Mouse (Mus musculus): ENCODE measurements around the gene Olfr506. TPM values are rescaled to one million over a fixed set of nuclear protein-coding genes. Genes with fewer than 3 reads are reported as not detected.
"Not testable (repeated sequence)": the region's sequence is repeated elsewhere in the genome, so short reads cannot be mapped to it uniquely, and the experiment has no call there.

Gene Olfr506
- not detected in 2 replicates for polyA plus RNA-seq (2012; ENCODE audit: insufficient read depth, insufficient read length, missing spikeins)

DNA sequence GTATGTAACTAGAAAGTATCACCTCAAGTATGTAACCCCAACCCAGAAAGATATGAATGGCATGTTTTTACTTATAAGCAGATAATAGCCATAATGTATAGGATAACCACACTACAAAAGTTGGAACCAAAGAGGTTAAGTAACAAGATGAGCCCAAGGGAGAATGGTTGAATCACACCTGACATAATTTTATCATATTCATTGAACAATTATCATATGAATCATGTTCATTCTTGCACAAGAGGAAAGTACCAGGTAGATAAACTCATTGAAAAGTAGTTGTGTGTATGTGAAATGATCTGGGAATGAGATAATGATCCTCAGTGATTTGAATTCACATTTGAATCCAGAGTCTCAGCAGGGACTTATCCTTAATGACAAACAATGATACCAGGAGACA lies at the start of gene Olfr506:
Gene Olfr506 (plus strand): TSS at position 301 of the 400 bp plus-strand sequence.
- H3K4me3 ChIP-seq (ENCODE audit: insufficient read depth, low read depth, low read length), result no peak within 1 kb of the TSS
- H3K27ac ChIP-seq (replicated peaks; ENCODE audit: low read depth, low read length), result no peak within 1 kb of the TSS
- no peaks in the 10 kb centered on the region for H3K4me1 ChIP-seq (ENCODE audit: control insufficient read depth, insufficient read depth, insufficient read length, low read length)

DNA sequence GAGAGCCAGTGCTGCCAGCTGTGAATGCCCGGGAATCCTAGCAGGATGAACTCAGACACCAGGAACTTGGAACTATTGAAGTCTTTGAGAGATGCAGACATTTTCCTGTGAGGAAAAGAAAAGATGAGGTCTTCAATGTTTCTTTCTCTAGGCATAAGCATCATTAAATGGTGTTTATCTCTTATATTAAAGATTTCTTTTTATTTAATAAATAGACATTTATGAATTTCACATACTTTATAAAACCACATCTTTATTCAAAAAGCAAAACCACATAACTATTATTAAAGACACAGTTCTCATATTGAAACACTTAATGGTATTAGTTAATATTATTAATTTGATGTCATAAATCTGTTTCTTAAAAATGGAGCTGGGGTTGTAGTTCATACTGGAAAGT lies 44.9 kb upstream of the Olfr506 start, which contains the start of gene Olfr504:
Gene Olfr504 (minus strand): TSS at position 101 of the 400 bp plus-strand sequence.
- Histone ChIP-seq H3K27ac (replicated peaks; ENCODE audit: low read depth, low read length) (no peak within 1 kb of the TSS), H3K4me3 (ENCODE audit: insufficient read depth, low read depth, low read length) (no peak within 1 kb of the TSS), H3K4me1 (ENCODE audit: control insufficient read depth, insufficient read depth, insufficient read length, low read length) (no peaks in the 10 kb centered on the region)

DNA sequence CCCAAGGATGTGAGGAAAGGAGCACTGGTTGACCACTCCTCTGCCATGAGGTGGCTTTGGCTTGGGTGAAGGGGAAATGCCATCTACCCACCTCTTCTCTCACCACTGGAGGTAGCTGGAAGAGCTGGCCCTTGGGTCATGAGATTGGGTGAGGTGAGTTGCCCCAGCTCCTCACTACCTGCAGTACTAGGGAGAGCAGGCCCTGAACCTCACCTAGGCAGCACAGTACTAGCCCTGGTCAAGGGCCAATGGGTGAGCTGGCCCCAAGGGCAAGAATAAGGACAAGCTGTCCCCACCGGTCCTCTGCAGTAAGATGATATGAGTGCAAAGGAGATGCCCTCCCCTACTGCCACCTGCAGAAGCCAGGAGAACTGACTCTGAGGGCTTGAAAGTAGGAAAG lies 20.8 kb upstream of the Olfr506 start:
- no peak overlapping the region for H3K4me3 ChIP-seq (ENCODE audit: insufficient read depth, low read depth, low read length)

DNA sequence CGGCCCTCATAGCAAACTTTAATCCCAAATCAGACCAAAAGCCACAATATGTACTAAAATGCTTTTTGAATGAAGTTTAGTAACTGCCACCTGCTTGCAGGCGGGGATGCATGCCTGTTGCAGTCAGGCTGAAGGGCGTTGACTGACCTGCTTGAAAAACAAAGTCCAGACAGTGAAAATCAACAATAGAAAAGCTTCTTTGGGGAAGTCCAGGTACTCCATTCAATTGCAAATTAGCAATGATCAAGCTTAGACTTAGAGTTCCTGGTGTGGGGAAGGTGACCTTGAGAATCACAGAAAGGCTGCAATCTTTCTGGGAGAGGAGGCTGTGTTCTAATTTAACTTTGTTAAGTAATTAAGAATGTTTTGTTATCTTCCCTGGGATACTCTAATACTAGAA lies 8.7 kb upstream of the Olfr506 start:
- not testable (repeated sequence) for H3K27ac ChIP-seq (replicated peaks; ENCODE audit: low read depth, low read length); H3K4me1 ChIP-seq (ENCODE audit: control insufficient read depth, insufficient read depth, insufficient read length, low read length); H3K4me3 ChIP-seq (ENCODE audit: insufficient read depth, low read depth, low read length)

More for the DNA sequence above, 20.8 kb upstream of the Olfr506 start:
- Histone ChIP-seq H3K4me1 (ENCODE audit: control insufficient read depth, insufficient read depth, insufficient read length, low read length) (no peaks in the 10 kb centered on the region), H3K27ac (replicated peaks; ENCODE audit: low read depth, low read length) (no peak overlapping the region)

DNA sequence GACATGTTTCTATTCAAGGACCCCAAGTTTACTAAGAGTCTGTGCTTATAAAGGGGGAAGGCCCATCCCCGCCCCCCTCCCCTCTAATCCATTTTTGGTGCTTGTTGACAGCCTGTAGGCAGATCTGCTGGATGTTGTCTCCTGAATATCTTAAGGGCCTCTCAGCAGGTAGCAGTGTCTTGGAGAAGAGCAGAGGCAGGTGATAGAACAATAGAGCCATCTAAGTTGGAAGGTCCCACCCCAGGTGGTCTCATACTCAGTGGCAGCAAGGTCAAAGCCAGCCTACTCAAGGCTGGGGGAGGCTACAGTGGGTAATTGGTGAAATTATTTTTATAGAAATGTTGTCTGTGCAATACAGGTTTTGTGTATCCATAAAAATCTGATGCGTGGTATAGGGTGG lies 3.5 kb downstream of the Olfr506 start:
- H3K4me3 ChIP-seq (ENCODE audit: insufficient read depth, low read depth, low read length), result no peak overlapping the region
- H3K27ac ChIP-seq (replicated peaks; ENCODE audit: low read depth, low read length), result no peak overlapping the region
- no peaks in the 10 kb centered on the region for H3K4me1 ChIP-seq (ENCODE audit: control insufficient read depth, insufficient read depth, insufficient read length, low read length)

DNA sequence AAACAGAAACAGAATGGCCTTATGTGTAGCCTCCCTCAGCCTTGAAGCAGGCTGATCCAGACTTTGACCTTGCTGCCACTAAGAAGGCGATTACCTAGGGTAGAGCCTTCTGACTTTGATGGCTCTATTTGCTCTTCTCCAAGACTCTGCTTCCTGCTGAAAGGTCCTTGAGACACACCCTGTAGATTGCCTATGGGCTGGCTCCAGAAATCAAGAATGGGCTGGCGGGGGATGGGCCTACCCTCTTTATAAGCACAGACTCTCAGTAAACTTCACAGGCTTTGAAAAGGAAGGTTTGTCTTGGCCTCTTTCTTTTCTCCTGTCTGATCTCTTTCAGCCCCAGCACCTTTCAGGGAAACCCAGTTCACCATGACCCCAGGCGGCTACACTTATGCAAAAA lies 6.2 kb downstream of the Olfr506 start:
- H3K4me1 ChIP-seq (ENCODE audit: control insufficient read depth, insufficient read depth, insufficient read length, low read length); H3K4me3 ChIP-seq (ENCODE audit: insufficient read depth, low read depth, low read length); H3K27ac ChIP-seq (replicated peaks; ENCODE audit: low read depth, low read length): not testable (repeated sequence)

DNA sequence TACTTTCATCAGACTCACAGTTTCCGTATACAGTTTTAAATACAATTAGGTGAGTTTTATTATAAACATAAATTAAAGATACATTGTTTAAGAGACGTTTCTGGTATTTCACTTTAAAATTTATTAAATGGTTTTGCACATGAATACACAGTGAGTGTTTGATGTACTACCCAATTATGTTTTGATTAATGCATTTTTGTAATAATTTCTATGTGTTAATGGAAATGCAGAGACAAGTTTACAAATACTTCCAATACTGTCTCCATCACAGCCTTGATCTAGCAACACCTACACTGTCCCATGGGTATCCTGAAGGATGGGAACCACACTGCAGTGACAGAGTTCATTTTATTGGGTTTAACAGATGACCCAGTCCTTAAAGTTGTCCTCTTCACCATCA lies 10.9 kb downstream of the Olfr506 start, which contains the start of gene Olfr507:
Gene Olfr507 (plus strand): TSS at position 301 of the 400 bp plus-strand sequence.
- no peak within 1 kb of the TSS for H3K27ac ChIP-seq (replicated peaks; ENCODE audit: low read depth, low read length)
- H3K4me3 ChIP-seq (ENCODE audit: insufficient read depth, low read depth, low read length), result no peak within 1 kb of the TSS
- H3K4me1 ChIP-seq (ENCODE audit: control insufficient read depth, insufficient read depth, insufficient read length, low read length), result no peaks in the 10 kb centered on the region

DNA sequence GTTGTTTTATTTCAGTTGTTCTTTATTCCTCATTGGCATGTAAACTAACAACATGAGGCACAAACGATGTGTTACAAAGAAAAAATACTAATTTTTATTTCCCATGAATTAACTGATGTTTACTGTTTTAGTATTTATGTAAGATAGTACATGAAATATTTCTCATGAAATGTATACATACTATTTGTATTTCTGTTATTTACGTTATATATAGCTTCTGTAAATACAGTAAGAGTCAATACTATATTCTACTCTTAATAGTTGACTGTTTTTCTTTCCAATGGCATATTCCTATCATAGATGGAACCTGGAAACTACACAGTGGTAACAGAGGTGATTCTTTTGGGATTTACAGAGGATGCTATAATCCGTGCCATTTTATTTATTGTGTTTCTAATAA lies 19.1 kb downstream of the Olfr506 start, which contains the start of gene Olfr508:
Gene Olfr508 (plus strand): TSS at position 301 of the 400 bp plus-strand sequence.
- H3K27ac ChIP-seq (replicated peaks; ENCODE audit: low read depth, low read length), result no peak within 1 kb of the TSS
- no peaks in the 10 kb centered on the region for H3K4me1 ChIP-seq (ENCODE audit: control insufficient read depth, insufficient read depth, insufficient read length, low read length)
- no peak within 1 kb of the TSS for H3K4me3 ChIP-seq (ENCODE audit: insufficient read depth, low read depth, low read length)

DNA sequence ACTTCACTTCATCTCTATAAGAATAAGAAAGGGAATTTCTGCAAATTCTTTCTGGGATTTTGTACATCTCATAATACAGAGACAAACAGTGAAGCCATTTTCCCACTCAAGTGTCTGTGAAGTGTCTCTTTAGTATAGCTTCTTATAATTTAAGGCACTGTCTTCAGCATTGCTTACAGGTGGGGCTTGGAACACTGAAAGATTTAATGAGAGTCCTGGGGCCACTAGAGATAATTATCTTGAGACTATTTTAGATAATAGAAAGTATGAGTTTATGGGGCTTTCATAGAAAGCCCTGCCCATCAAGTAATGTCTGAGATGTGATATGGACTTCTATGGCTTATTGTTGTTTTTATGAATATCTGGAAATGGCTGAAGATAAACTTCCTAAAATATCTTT lies 41.2 kb downstream of the Olfr506 start, which contains the start of gene Olfr509:
Gene Olfr509 (minus strand): TSS at position 101 of the 400 bp plus-strand sequence.
- no peak within 1 kb of the TSS for H3K27ac ChIP-seq (replicated peaks; ENCODE audit: low read depth, low read length)
- no peaks in the 10 kb centered on the region for H3K4me1 ChIP-seq (ENCODE audit: control insufficient read depth, insufficient read depth, insufficient read length, low read length)
- H3K4me3 ChIP-seq (ENCODE audit: insufficient read depth, low read depth, low read length), result no peak within 1 kb of the TSS

DNA sequence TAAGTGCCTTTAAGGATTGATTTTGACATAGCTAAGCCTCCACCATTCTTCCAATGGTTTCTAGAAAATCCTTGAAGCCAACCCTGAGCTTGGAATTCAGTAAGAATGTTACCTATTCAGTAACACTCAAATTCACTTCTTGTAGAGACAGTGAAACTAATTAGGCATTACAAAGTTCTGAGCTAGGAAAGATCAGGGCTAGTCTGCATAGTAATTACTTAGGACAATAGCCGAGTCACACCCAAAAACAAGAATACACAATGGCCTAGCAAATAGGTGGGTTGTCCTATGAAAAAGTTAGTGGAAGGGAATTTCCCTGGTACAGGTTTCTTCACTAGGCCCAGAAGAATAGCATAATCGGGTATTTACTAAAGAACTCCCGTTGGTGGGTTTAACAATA lies 51.8 kb downstream of the Olfr506 start:
- H3K27ac ChIP-seq (replicated peaks; ENCODE audit: low read depth, low read length), result no peak overlapping the region
- no peaks in the 10 kb centered on the region for H3K4me1 ChIP-seq (ENCODE audit: control insufficient read depth, insufficient read depth, insufficient read length, low read length)
- no peak overlapping the region for H3K4me3 ChIP-seq (ENCODE audit: insufficient read depth, low read depth, low read length)

Other genes with a start within 250 kb of the Olfr506 start
- gene Olfr494, start 245.5 kb upstream of the Olfr506 start, polyA plus RNA-seq (2012; ENCODE audit: insufficient read depth, insufficient read length, missing spikeins), result not detected in 2 replicates
- not detected in 2 replicates for gene Olfr495, start 217.6 kb upstream of the Olfr506 start, polyA plus RNA-seq (2012; ENCODE audit: insufficient read depth, insufficient read length, missing spikeins)
- not detected in 2 replicates for gene Olfr497, start 190.4 kb upstream of the Olfr506 start, polyA plus RNA-seq (2012; ENCODE audit: insufficient read depth, insufficient read length, missing spikeins)
- gene Olfr498, start 145.5 kb upstream of the Olfr506 start, polyA plus RNA-seq (2012; ENCODE audit: insufficient read depth, insufficient read length, missing spikeins), result not detected in 2 replicates
- gene Olfr502, start 85.7 kb upstream of the Olfr506 start, polyA plus RNA-seq (2012; ENCODE audit: insufficient read depth, insufficient read length, missing spikeins), result not detected in 2 replicates
- gene Olfr503, start 66.3 kb upstream of the Olfr506 start, polyA plus RNA-seq (2012; ENCODE audit: insufficient read depth, insufficient read length, missing spikeins), result not detected in 2 replicates
- gene Olfr504, start 45.0 kb upstream of the Olfr506 start, polyA plus RNA-seq (2012; ENCODE audit: insufficient read depth, insufficient read length, missing spikeins), result not detected in 2 replicates
- gene Olfr507, start 11.0 kb downstream of the Olfr506 start, polyA plus RNA-seq (2012; ENCODE audit: insufficient read depth, insufficient read length, missing spikeins), result not detected in 2 replicates
- gene Olfr508, start 19.2 kb downstream of the Olfr506 start, polyA plus RNA-seq (2012; ENCODE audit: insufficient read depth, insufficient read length, missing spikeins), result not detected in 2 replicates
- not detected in 2 replicates for gene Olfr509, start 41.1 kb downstream of the Olfr506 start, polyA plus RNA-seq (2012; ENCODE audit: insufficient read depth, insufficient read length, missing spikeins)
- not detected in 2 replicates for gene Olfr510, start 55.6 kb downstream of the Olfr506 start, polyA plus RNA-seq (2012; ENCODE audit: insufficient read depth, insufficient read length, missing spikeins)
- gene Olfr512, start 102.5 kb downstream of the Olfr506 start, polyA plus RNA-seq (2012; ENCODE audit: insufficient read depth, insufficient read length, missing spikeins), result not detected in 2 replicates
- gene Olfr513, start 140.2 kb downstream of the Olfr506 start, polyA plus RNA-seq (2012; ENCODE audit: insufficient read depth, insufficient read length, missing spikeins), result not detected in 2 replicates
- gene Olfr514, start 215.2 kb downstream of the Olfr506 start, polyA plus RNA-seq (2012; ENCODE audit: insufficient read depth, insufficient read length, missing spikeins), result not detected in 2 replicates
- gene Olfr516, start 239.7 kb downstream of the Olfr506 start, polyA plus RNA-seq (2012; ENCODE audit: insufficient read depth, insufficient read length, missing spikeins), result not detected in 2 replicates

Measured in brown adipose tissue, adult 24 weeks (tissue).